In genomic region chr16:37440628-37441164, GRCm38 (mm10) we compare ENCODE assay signal across 9 mouse cellular contexts. TPM values are rescaled to one million over a fixed set of nuclear protein-coding genes. Genes with fewer than 3 reads are reported as not detected.
DNase-seq lines count a peak whose midpoint lies in the region.
"Had no signal": no experiment of that assay in that cellular context is flagged by ENCODE, and none has a peak within 500 bp of the region (broad histone marks: within the 10 kb centered on the region; RNA-seq: fewer than 3 reads in every experiment).

No protein-coding gene starts in this region.

- intact Hi-C loops in heart, postnatal 10 days (cut with DNase I), result no loop called here
- intact Hi-C loops in left cerebral cortex, postnatal 4 days (cut with DNase I), result no loop called here

- peak; percentile 45 to 75 for DNase-seq in adrenal gland, adult (ENCODE audit: inconsistent age in 2 of 2, low spot score in 1 of 2)
- no peak for DNase-seq in adrenal gland, postnatal 4 days (ENCODE audit: low spot score in 2 of 2)
- DNase-seq in ovary, postnatal 36 days (ENCODE audit: low spot score), result peak; percentile 7
- DNase-seq in ovary, postnatal 10 days (ENCODE audit: low spot score), result no peak
- DNase-seq in heart, postnatal 10 days, result peak; percentile 58 to 60
- peak; percentile 36 for DNase-seq in left cerebral cortex, postnatal 4 days
- no peak for DNase-seq in T-cell, adult 2 months (ENCODE audit: low spot score)
- no peak for DNase-seq in thymus, postnatal 10 days (ENCODE audit: low spot score in 2 of 2)

RNA-seq across cellular contexts. Expression of gene Stxbp5l, which starts 55.9 kb away (rescaled TPM):
- total RNA-seq in adrenal gland, postnatal 4 days (2021), result 1 to 10 TPM; 2.6 to 4.0 TPM
- total RNA-seq in heart, postnatal 10 days (2021), result under 1 TPM in 1 of 2 experiments, not detected in 1; 0.05 TPM
- 10 to 100 TPM; 32.9 to 37.9 TPM for total RNA-seq in left cerebral cortex, postnatal 4 days (2021)
- total RNA-seq: common myeloid progenitor, adult 5-6 weeks had no signal

Comparison
In these comparisons a context has a peak if more than half of its experiments do, and no peak if none do; other contexts are left out.
1. DNase-seq: peak in adrenal gland, adult (2 of 2), ovary, postnatal 36 days (single experiment), heart, postnatal 10 days (2 of 2) and left cerebral cortex, postnatal 4 days (single experiment); none in adrenal gland, postnatal 4 days (0 of 2), ovary, postnatal 10 days (single experiment), T-cell, adult 2 months (single experiment) and thymus, postnatal 10 days (0 of 2).
2. RNA of gene Stxbp5l, which starts 55.9 kb away (total RNA-seq): 32.9 to 37.9 TPM in left cerebral cortex, postnatal 4 days; 2.6 to 4.0 TPM in adrenal gland, postnatal 4 days and 0.05 TPM in heart, postnatal 10 days; every median in the first group is over 4 times any median in the second.